Mouse (Mus musculus): ENCODE measurements at regions not wholly inside any gene's neighbourhood (a gene's known extent, or its start where the extent isn't known, plus 50 kb on each side); places are given as distances from the start of the nearest gene placed in this dataset.

- DNase-seq: no peak
Observed at GRCm38 (mm10) chr16:75487915-75488314, 97.9 kb downstream of the Lipi start.

- no peak for DNase-seq
Observed at GRCm38 (mm10) chr16:75483878-75484277, 102.0 kb downstream of the Lipi start.

DNA sequence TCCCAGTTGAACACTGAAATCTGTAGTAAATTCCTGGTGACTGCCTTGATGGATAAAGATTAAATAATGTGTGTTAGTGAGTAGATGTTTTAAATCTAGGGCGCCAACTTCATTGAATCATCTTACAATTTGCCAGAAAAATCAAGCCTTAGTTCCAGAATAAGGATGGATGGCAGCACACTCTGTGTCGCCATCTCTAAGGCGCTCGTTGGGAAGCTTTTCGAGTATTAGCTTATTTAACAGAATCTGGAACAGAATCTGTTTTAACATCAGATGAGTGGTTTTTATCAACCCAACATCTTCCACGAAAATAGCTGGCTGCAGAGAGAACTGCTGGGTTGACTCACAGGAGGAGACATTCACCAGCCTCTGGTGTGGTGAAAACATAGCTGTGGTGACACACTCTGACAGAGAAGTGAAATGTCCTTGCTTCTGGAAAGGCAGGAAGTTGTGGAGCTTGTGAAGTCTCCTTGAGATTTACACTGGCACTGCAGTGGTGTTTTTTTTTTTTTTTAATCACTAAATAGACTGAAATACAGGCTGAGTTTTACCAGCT, 120.4 kb downstream of the Lipi start:
- no peak for DNase-seq

- no peak for DNase-seq
Observed at GRCm38 (mm10) chr16:75462136-75462535, 123.7 kb downstream of the Lipi start.

- peak; percentile 37 to 52 for DNase-seq
Observed at GRCm38 (mm10) chr16:75446901-75447514, 138.9 kb downstream of the Lipi start.

GRCm38 (mm10) chr16:75439296-75439695, 146.6 kb downstream of the Lipi start:
- no peak for DNase-seq

- DNase-seq: no peak
Observed at GRCm38 (mm10) chr16:75433227-75433626, 152.6 kb downstream of the Lipi start.

DNA sequence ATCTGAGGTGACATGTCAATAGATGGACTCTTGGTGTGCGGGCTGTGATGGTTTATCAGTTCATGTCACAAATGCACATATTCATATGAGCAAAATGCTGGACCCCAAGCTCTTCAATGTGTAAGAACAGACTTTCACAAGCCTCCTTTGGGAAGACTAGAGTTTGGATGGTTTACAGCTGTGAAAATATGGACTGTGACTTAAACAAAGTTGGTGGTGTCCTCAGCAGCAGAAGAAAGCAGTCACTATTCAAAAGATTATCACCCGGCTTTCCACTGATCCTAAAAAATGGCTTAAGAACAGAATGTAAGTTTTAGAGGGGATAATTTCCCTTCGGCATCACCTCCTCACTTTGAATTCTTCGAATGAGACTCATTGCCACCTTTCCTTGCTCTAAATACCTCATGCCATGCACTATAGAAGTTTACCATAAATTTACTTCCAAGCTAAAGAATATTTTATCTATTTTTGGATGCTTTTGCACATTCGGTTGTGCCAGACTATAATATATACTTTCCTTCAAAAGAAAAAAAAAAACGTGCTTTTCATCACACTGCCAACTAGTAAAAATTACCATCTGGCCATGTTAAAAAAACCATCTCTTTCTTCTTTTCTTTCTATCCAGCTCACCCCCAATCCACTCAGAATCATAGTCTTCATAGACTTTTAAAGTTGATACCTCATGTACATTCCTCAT, 201.2 kb downstream of the Lipi start:
- DNase-seq: no peak

- no peak for DNase-seq
Observed at GRCm38 (mm10) chr16:75381191-75381590, 204.7 kb downstream of the Lipi start.

- no peak for DNase-seq
Observed at GRCm38 (mm10) chr16:75369700-75370099, 216.2 kb downstream of the Lipi start.

- no peak for DNase-seq
Observed at GRCm38 (mm10) chr16:75366727-75367126, 219.1 kb downstream of the Lipi start.

DNA sequence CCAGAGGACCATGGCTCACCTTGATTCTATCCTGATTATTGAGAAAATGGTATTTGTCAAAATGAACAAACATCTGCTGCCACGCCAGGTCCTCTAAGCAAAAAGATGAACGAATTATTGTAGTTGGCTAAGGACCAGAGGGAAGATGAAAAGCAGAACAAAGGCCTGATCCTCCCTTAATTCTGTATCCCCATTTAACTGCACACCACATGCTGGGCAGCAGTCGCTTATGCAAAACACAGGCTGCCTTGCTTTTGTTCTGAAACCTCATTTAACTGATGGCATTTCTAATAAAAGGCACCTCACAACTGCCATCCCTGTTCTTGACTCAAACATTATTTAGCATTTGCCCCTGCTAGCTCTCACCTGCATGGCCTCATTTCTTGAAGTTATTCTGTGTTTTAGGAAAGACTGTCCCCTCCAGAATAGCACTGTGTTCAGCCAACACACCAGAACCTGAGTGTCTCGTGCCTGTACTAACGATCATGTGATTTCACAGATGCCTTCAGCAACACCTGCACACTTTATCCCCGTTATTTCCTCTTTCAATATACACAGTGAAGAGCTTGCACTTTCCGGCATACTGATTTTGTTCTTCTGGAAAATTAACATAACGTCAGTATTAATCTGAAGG, 220.4 kb downstream of the Lipi start:
- no peak for DNase-seq

GRCm38 (mm10) chr16:75362095-75362494, 223.8 kb downstream of the Lipi start:
- DNase-seq: no peak

- no peak for DNase-seq
Observed at GRCm38 (mm10) chr16:75360791-75361190, 225.1 kb downstream of the Lipi start.

DNA sequence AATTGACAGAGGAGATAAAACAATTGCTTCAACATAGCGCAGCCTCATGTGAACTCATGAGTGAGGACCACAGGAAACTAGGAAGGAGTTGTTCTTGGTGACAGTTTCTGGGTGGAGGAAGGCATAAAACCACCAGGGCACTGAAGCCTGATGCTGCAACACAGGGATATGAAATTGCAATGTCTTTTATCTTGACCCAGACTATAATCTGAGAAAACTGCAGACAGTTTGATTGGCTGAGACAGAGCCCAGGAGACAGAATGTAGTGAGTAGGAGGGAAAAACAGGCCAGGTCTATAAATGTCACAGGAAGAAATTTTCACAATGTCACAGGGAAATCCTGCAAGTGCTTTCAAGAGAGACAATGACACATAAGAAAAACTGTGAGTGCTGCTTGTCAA, 232.5 kb downstream of the Lipi start:
- no peak for DNase-seq

DNA sequence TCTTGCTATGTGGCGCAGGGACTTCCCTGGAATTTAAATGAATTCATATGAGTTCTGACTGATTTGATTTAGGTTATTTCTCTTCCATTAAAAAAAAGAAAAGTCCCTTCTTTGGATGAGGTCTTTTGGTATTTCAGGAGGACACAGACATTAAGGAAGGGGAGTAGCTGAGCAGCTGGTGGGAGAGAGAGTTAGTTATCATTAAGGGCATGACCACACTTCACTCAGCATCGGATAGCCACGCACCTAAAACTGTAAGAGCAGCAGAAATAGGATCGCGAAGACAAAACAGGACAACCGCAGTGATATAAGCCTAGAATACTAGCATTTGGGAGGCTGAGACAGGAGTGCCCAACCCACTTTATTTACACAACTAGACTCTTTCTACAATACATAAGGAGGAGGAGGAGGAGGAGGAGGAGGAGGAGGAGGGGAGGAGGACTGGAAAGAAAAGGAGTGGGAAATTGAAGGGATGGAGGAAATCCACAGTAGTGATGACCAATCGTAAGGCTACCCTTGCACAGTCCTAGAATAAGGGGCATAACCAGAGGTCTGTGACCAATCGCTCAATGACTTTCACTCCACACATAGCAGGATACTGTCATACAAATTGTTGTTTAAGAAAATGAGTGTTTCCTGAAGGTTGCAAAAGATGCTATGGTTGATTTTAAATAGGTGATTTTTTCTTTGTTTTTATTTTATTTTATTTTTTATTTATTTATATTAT, 241.5 kb downstream of the Lipi start:
- DNase-seq: no peak

- no peak for DNase-seq
Observed at GRCm38 (mm10) chr16:75343028-75343901, 242.6 kb downstream of the Lipi start.

DNA sequence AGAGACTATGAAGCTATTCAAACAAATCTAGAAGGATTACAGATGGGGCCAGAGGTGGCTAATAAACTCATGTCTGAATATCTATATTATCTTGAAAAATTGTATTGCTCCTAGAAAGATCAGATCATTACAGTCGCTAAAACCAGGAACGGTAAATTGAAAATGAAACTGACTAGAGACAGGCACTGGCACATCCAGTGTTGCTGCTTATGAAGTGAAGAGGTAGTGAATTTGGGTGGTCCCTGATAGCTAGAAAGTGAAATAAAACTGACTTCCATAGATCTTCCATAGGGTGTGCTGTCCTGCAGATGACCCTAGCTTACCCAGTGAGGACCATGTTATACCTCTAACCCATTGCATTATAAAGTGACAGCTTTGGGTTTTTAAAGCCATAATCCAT, 251.6 kb downstream of the Lipi start:
- no peak for DNase-seq

DNA sequence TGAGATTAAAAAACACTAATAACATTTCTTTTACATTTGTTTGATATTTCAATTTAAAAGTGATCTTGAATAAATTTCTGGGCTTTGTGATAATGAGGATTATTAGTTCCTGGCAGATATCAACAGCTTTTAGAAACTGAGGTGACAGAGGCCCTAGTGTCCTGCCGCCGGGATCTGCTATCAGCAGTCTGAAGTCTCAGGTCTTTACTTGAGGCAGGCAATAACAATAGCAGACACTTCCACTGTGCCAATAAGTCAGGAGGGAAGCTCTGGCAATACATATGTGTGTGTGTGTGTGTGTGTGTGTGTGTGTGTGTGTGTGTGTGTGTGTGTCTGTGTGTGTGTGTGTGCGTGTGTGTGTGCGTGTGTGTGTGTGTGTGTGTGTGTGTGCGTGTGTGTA, 252.1 kb downstream of the Lipi start:
- no peak for DNase-seq

- no peak for DNase-seq
Observed at GRCm38 (mm10) chr16:75332853-75333252, 253.0 kb downstream of the Lipi start.

- no peak for DNase-seq
Observed at GRCm38 (mm10) chr16:75325296-75325695, 260.6 kb downstream of the Lipi start.

DNA sequence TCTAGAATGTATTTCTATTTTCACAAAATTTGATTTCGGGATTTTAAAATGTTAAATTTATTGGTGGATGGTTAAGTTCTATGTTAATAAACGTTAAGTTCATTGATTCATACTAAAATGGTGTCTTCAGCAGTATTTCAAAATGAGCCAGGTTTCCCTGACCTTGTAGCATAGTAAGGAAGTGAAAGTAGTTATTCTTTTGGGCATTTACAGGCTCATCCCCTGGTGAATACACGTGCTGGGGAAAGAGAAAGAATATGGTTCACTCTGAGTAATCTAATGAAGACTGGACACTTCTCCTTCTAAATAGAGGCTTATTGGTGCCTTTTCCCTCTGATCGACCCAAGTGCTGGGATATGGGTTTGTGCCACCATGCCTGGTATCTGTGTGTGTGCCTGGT, 281.1 kb downstream of the Lipi start:
- DNase-seq: no peak

Data from cerebellum, postnatal 25 days (tissue).